Mouse (Mus musculus) adrenal gland, adult 2 months (tissue): ENCODE results near the gene Gm10217. TPM values are rescaled to one million over a fixed set of nuclear protein-coding genes. Genes with fewer than 3 reads are reported as not detected.

Source experiments
- DNase-seq: peaks from one replicate; pipeline ENCODE4 v3.0.0; 2021
- long read RNA-seq: library from polyadenylated mRNA; stranded (forward); transcript quantifications from one replicate; pipeline ENCODE4 v2.0.0, GENCODE M21; 2021
- polyA plus RNA-seq: library from polyadenylated mRNA; depleted of rRNA; stranded (reverse); fragments of >200 nt; gene quantifications from 2 replicates; pipeline ENCODE4 v1.2.3, GENCODE M21; 2012; rRNA removed
- total RNA-seq, 2 experiments: library from RNA; stranded (reverse); gene quantifications; 2 replicates each; pipeline ENCODE4 v1.2.3; 2021

Gm10217 gene
- total RNA-seq: not detected
- polyA plus RNA-seq: not detected in 2 replicates
- long read RNA-seq: 0 reads

GRCm38 (mm10) chr8:9863951-9864350, at the start of gene Gm10217:
Gene Gm10217, plus strand, starts transcription at chr8:9864251.
- DNase-seq: no peak

- no peak for DNase-seq
Observed at GRCm38 (mm10) chr8:9824770-9825169, 39.3 kb upstream of the Gm10217 start.

GRCm38 (mm10) chr8:9840257-9840656, 23.8 kb upstream of the Gm10217 start:
- no peak for DNase-seq

GRCm38 (mm10) chr8:9859286-9859685, 4.8 kb upstream of the Gm10217 start:
- no peak for DNase-seq

- DNase-seq: no peak
Observed at GRCm38 (mm10) chr8:9860539-9861203, 3.4 kb upstream of the Gm10217 start.

GRCm38 (mm10) chr8:9865150-9865549, 1.1 kb downstream of the Gm10217 start:
- DNase-seq: no peak

GRCm38 (mm10) chr8:9868094-9868493, 4.0 kb downstream of the Gm10217 start:
- no peak for DNase-seq

GRCm38 (mm10) chr8:9876241-9876640, 12.2 kb downstream of the Gm10217 start:
- no peak for DNase-seq

GRCm38 (mm10) chr8:9879921-9880320, 15.9 kb downstream of the Gm10217 start:
- DNase-seq: no peak

GRCm38 (mm10) chr8:9886714-9887113, 22.7 kb downstream of the Gm10217 start:
- DNase-seq: no peak

- no peak for DNase-seq
Observed at GRCm38 (mm10) chr8:9899199-9899598, 35.1 kb downstream of the Gm10217 start.

GRCm38 (mm10) chr8:9899673-9900072, 35.6 kb downstream of the Gm10217 start:
- DNase-seq: no peak

Other genes starting within 250 kb of the Gm10217 start
- gene Fam155a, start 93.1 kb upstream of the Gm10217 start, total RNA-seq: 1 to 10 TPM; 6.8 to 9.3 TPM
- 10.9 and 12.8 TPM in 2 replicates for gene Fam155a, start 93.1 kb upstream of the Gm10217 start, polyA plus RNA-seq
- gene Lig4, start 113.4 kb downstream of the Gm10217 start, total RNA-seq: 1 to 10 TPM; 8.1 to 8.2 TPM
- gene Lig4, start 113.4 kb downstream of the Gm10217 start, polyA plus RNA-seq: 1.3 and 1.5 TPM in 2 replicates
- gene Abhd13, start 113.5 kb downstream of the Gm10217 start, total RNA-seq: 10 to 100 TPM; 18.9 to 22.6 TPM
- gene Abhd13, start 113.5 kb downstream of the Gm10217 start, polyA plus RNA-seq: 2.1 and 2.7 TPM in 2 replicates
- 10 to 100 TPM in 1 of 2 experiments, 1 to 10 TPM in 1; 5.9 to 13.4 TPM for gene Tnfsf13b, start 142.2 kb downstream of the Gm10217 start, total RNA-seq
- 4.8 and 5.1 TPM in 2 replicates for gene Tnfsf13b, start 142.2 kb downstream of the Gm10217 start, polyA plus RNA-seq